Mouse (Mus musculus) forebrain, embryonic 15.5 days (tissue): ENCODE measurements at regions not wholly inside any gene's neighbourhood (a gene's known extent, or its start where the extent isn't known, plus 50 kb on each side); places are given as distances from the start of the nearest gene placed in this dataset.

Source experiments
- ATAC-seq: fragments of 200-750 bp; cut with Nextera tagmentation; replicated peaks from 2 replicates; pipeline ENCODE4 v1.8.0; 2017; ENCODE audit warnings: mild to moderate bottlenecking, moderate TSS enrichment, moderate library complexity
- H3K27ac ChIP-seq: fragments of 300-500 bp; sonication (generic); replicated peaks from 2 replicates; pipeline ENCODE4 v1.5.1; 2015; ENCODE audit warnings: mild to moderate bottlenecking, inconsistent platforms
- H3K27me3 ChIP-seq: fragments of 300-500 bp; sonication (generic); 2 replicates; pipeline ENCODE4 v1.6.1; 2015; ENCODE audit warnings: inconsistent platforms
- H3K36me3 ChIP-seq: fragments of 300-500 bp; sonication (generic); 2 replicates; pipeline ENCODE4 v1.6.1; 2015; ENCODE audit warnings: mild to moderate bottlenecking, inconsistent platforms
- H3K4me1 ChIP-seq: fragments of 300-500 bp; sonication (generic); 2 replicates; pipeline ENCODE4 v1.6.1; 2015; ENCODE audit warnings: inconsistent platforms
- H3K4me2 ChIP-seq: fragments of 300-500 bp; sonication (generic); replicated peaks from 2 replicates; pipeline ENCODE4 v1.6.1; 2015; ENCODE audit warnings: mild to moderate bottlenecking, inconsistent platforms
- H3K4me3 ChIP-seq: fragments of 300-500 bp; sonication (generic); 2 replicates; pipeline ENCODE4 v1.5.1; 2015; ENCODE audit warnings: mild to moderate bottlenecking, inconsistent platforms
- H3K9ac ChIP-seq: fragments of 300-500 bp; sonication (generic); replicated peaks from 2 replicates; pipeline ENCODE4 v1.6.1; 2015; ENCODE audit warnings: mild to moderate bottlenecking, inconsistent platforms
- H3K9me3 ChIP-seq: fragments of 300-500 bp; sonication (generic); 2 replicates; pipeline ENCODE4 v1.6.1; 2016; ENCODE audit warnings: inconsistent platforms
- WGBS: fragments of 180-500 bp; shearing (Covaris S2); methylation state at CpG from one replicate; pipeline ENCODE4 v1.1.7; 2015; ENCODE audit warnings: mixed read lengths; 5-methylcytosine and 5-hydroxymethylcytosine counted together

- Histone ChIP-seq H3K9me3 (no peaks in the 10 kb centered on the region), H3K4me3 (no peak overlapping the region), H3K9ac (no peak overlapping the region), H3K27ac (peak overlapping the region; percentile 31; the same call in 1 of the 2 replicates), H3K27me3 (no peaks in the 10 kb centered on the region), H3K36me3 (no peaks in the 10 kb centered on the region), H3K4me1 (peaks cover 49% of the 10 kb centered on the region), H3K4me2 (no peak overlapping the region)
- 48% methylated on average over 8 of the region's 8 CpGs for WGBS
- no peak for ATAC-seq
These were observed 54.4 kb downstream of the Irf2bpl start for GRCm38 (mm10) chr12:86830247-86830585.

DNA sequence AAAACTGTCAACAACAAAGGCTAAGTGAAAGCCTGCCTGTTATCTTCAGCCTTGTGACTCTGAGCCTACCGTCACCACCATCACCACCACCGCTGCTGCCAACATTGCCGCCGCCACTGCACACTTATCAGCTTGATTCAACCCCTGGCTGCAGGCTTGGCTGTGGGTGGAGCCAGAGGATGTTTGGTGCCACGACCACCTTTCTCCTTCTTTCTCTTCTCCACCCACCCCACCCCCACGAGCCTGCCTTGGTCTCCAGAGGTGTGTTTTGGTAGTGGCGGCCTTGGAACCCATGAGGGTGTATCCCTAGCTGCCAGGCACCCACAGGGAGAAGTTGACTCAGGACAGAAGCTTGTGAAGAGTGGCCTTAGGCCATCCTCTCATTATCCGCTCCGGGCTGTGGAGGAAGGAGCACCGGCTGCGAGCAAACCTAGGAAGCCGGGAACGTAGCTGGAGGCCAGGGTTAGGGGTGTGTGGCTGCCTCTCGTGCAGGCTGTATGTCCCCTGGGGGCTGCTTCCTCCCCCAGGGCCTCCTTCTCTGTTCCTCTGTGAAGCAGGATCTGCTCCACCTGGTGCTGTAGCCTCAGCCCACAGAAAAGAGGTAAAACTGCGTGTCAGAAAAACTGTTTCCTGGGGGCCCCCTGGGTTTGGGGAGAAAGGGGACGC lies 54.9 kb downstream of the Irf2bpl start:
- Histone ChIP-seq H3K4me3 (no peak overlapping the region), H3K27me3 (no peaks in the 10 kb centered on the region), H3K36me3 (no peaks in the 10 kb centered on the region), H3K9me3 (no peaks in the 10 kb centered on the region), H3K4me2 (no peak overlapping the region), H3K27ac (peak overlapping the region; percentile 17), H3K4me1 (peaks cover 54% of the 10 kb centered on the region), H3K9ac (no peak overlapping the region)
- 54% methylated on average over 16 of the region's 16 CpGs for WGBS
- no peak for ATAC-seq

- WGBS, result 80% methylated on average over 2 of the region's 2 CpGs
- H3K27ac ChIP-seq, result peak overlapping the region; percentile 61
- H3K27me3 ChIP-seq, result no peaks in the 10 kb centered on the region
- H3K4me3 ChIP-seq, result no peak overlapping the region
- H3K4me2 ChIP-seq, result no peak overlapping the region
- peaks cover 69% of the 10 kb centered on the region for H3K4me1 ChIP-seq
- no peak for ATAC-seq
- H3K36me3 ChIP-seq, result no peaks in the 10 kb centered on the region
- H3K9ac ChIP-seq, result no peak overlapping the region
- no peaks in the 10 kb centered on the region for H3K9me3 ChIP-seq
These were observed 57.4 kb downstream of the Irf2bpl start for GRCm38 (mm10) chr12:86827241-86827606.

DNA sequence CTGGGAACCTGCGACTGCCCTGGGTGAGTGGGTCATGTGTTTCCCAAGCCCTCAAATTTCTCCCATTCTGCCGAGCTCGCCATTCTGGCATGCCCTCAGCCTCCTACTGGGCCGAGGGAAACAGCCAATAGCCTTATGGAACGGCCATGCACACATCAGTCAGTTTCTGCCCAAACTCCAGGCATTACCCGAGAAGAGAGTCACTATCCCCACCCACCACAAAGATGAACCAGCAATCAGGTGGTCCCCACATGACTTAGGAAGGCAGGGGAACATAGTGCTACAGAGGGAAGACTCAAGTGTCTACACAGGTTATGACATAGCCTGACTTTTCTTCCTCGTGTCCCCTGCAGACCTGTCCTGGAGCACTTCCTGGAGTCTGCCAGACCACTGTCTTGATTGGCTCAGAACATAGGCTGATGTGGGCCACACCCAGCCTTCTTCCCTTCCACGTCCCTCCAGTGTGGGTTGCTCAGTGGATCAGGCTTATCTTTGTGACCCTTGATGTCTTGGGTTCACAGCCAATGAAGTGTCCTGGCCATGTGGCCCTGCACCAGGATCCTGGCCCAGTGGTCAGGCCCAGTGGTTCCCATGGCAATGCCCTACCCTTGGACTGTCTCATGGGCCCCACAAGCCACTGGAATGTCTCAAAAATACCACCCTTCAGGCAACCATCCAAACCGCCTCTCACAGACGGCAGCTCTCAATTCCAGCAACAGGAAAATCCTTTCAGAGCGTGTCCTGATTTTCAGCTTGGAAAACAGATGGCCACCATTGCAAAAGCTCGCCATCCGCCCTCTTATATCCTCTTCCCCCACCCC lies 58.0 kb downstream of the Irf2bpl start:
- 44% methylated on average over 13 of the region's 13 CpGs for WGBS
- Histone ChIP-seq H3K4me2 (no peak overlapping the region), H3K36me3 (no peaks in the 10 kb centered on the region), H3K27ac (peak overlapping the region; percentile 61), H3K27me3 (no peaks in the 10 kb centered on the region), H3K4me1 (peaks cover 67% of the 10 kb centered on the region), H3K9ac (no peak overlapping the region), H3K4me3 (no peak overlapping the region), H3K9me3 (no peaks in the 10 kb centered on the region)
- no peak for ATAC-seq

DNA sequence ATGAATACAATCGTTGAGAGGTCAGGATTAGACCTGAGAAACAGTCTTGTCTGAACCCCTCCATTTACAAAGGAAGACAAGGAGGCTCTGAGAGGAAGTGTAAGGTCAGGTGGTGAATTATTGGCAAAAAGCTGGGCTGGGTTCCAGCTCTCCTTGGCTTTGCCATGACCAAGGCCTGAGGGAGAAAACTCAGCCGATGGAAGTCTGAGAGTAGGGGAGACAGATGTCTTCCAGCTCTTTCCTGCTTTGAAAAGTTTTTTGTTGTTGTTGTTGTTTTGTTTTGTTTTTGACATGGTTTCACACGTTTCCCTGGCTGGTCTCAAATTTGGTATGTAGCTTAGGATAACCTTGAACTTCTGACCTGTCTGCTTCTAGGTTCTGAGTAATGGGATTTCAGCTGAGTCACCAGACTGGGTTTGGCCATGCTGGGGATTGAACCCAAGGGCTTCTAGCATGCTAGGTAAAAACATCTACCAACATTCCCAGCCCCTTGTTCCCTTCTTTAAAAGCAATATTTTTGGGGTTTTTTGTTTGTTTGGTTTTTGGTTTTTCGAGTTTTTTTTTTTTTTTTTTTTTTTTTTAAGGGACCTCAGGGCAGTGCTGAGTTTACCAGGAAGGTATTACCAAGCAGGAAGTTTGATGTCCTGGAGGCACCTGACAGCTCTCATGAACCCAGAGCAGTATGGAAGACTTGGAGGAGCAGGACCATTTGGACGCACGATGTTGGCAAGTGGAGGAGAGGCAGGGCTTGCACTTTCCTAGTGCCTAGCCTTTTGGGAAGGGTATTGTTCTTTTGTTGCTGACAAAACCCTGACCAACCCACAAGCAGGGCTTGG lies 58.8 kb downstream of the Irf2bpl start:
- H3K27me3 ChIP-seq, result no peaks in the 10 kb centered on the region
- WGBS, result 30% methylated on average over 6 of the region's 6 CpGs
- no peak overlapping the region for H3K9ac ChIP-seq
- H3K36me3 ChIP-seq, result no peaks in the 10 kb centered on the region
- H3K27ac ChIP-seq, result peak overlapping the region; percentile 97
- no peak overlapping the region for H3K4me3 ChIP-seq
- H3K4me2 ChIP-seq, result no peak overlapping the region
- ATAC-seq, result no peak
- no peaks in the 10 kb centered on the region for H3K9me3 ChIP-seq
- H3K4me1 ChIP-seq, result peaks cover 70% of the 10 kb centered on the region

GRCm38 (mm10) chr12:86824860-86825583 lies 59.6 kb downstream of the Irf2bpl start:
- WGBS, result 2% methylated on average over 14 of the region's 14 CpGs
- H3K27me3 ChIP-seq, result no peaks in the 10 kb centered on the region
- H3K4me3 ChIP-seq, result no peak overlapping the region
- H3K27ac ChIP-seq, result peak overlapping the region; percentile 97
- no peaks in the 10 kb centered on the region for H3K9me3 ChIP-seq
- peak; percentile 37 for ATAC-seq
- peak overlapping the region; percentile 34 for H3K9ac ChIP-seq
- peaks cover 64% of the 10 kb centered on the region for H3K4me1 ChIP-seq
- H3K36me3 ChIP-seq, result no peaks in the 10 kb centered on the region
- peak overlapping the region; percentile 37 for H3K4me2 ChIP-seq

GRCm38 (mm10) chr12:86823855-86824589 lies 60.6 kb downstream of the Irf2bpl start:
- Histone ChIP-seq H3K9ac (peak overlapping the region; percentile 34), H3K27me3 (no peaks in the 10 kb centered on the region), H3K9me3 (no peaks in the 10 kb centered on the region), H3K4me2 (peak overlapping the region; percentile 37), H3K27ac (peak overlapping the region; percentile 97), H3K36me3 (no peaks in the 10 kb centered on the region), H3K4me3 (peak overlapping the region; percentile 15), H3K4me1 (peaks cover 59% of the 10 kb centered on the region)
- peak; percentile 94 for ATAC-seq
- WGBS, result under 1% methylated on average over 28 of the region's 29 CpGs

DNA sequence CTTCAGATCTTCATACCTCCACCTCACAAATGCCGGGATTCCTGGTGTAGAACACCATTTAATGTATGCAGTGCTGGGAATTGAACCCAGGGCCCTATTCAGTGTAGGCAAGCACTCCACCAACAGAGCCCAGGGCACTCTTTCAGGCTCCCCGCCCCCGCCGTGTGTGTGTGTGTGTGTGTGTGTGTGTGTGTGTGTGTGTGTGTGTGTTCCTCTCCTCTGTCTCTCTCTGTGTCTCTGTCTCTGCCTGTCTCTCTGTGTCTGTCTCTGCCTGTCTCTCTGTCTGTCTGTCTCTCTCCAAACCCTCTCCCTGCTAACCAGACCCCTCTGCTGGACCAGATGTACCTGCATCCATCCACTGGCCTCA lies 61.1 kb downstream of the Irf2bpl start:
- peak overlapping the region; percentile 15 for H3K4me3 ChIP-seq
- H3K9me3 ChIP-seq, result no peaks in the 10 kb centered on the region
- H3K36me3 ChIP-seq, result no peaks in the 10 kb centered on the region
- peak overlapping the region; percentile 37 for H3K4me2 ChIP-seq
- peak overlapping the region; percentile 34 for H3K9ac ChIP-seq
- ATAC-seq, result peak; percentile 10; the same call in 1 of the 2 replicates
- H3K4me1 ChIP-seq, result peaks cover 59% of the 10 kb centered on the region
- H3K27me3 ChIP-seq, result no peaks in the 10 kb centered on the region
- WGBS, result 7% methylated on average over 4 of the region's 4 CpGs
- peak overlapping the region; percentile 97 for H3K27ac ChIP-seq

- H3K27me3 ChIP-seq, result no peaks in the 10 kb centered on the region
- H3K9ac ChIP-seq, result no peak overlapping the region
- no peaks in the 10 kb centered on the region for H3K9me3 ChIP-seq
- peak overlapping the region; percentile 66 for H3K27ac ChIP-seq
- 46% methylated on average over 6 of the region's 6 CpGs for WGBS
- H3K4me1 ChIP-seq, result peaks cover 69% of the 10 kb centered on the region
- no peak overlapping the region for H3K4me3 ChIP-seq
- H3K36me3 ChIP-seq, result no peaks in the 10 kb centered on the region
- H3K4me2 ChIP-seq, result no peak overlapping the region
- ATAC-seq, result no peak
These were observed 63.4 kb downstream of the Irf2bpl start for GRCm38 (mm10) chr12:86821183-86821582.

- H3K4me1 ChIP-seq, result peaks cover 70% of the 10 kb centered on the region
These were observed 65.0 kb downstream of the Irf2bpl start for GRCm38 (mm10) chr12:86819568-86819967.

DNA sequence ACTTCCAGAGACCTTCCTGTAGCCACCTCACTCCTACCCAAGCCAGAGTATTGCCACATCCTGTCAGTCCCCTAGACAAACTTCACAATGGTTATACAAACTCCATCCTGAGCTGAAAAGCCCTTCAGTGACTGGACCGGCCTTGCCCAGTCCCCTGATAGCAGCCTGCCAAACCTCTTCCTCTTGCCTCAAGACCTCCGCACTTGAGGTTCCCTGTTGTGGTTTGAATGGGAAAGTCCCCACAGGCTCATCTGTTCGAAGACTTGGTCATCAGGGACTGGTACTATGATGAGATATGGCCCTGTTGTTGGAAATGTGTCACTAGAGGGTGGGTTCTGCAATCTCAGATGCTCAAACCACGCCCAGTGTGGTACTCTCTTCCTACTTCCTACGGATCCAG lies 65.4 kb downstream of the Irf2bpl start:
- 96% methylated on average over 5 of the region's 5 CpGs for whole genome bisulfite sequencing
- Histone ChIP-seq H3K9me3 (no peaks in the 10 kb centered on the region), H3K27ac (no peak overlapping the region), H3K9ac (no peak overlapping the region), H3K4me3 (no peak overlapping the region), H3K27me3 (no peaks in the 10 kb centered on the region), H3K36me3 (no peaks in the 10 kb centered on the region), H3K4me1 (peaks cover 70% of the 10 kb centered on the region), H3K4me2 (no peak overlapping the region)
- no peak for ATAC-seq

More at GRCm38 (mm10) chr12:86819568-86819967, 65.0 kb downstream of the Irf2bpl start:
- 93% methylated on average over 6 of the region's 6 CpGs for WGBS
- H3K9me3 ChIP-seq, result no peaks in the 10 kb centered on the region
- H3K4me2 ChIP-seq, result no peak overlapping the region
- H3K27ac ChIP-seq, result no peak overlapping the region
- H3K36me3 ChIP-seq, result no peaks in the 10 kb centered on the region
- no peak overlapping the region for H3K4me3 ChIP-seq
- no peak overlapping the region for H3K9ac ChIP-seq
- no peaks in the 10 kb centered on the region for H3K27me3 ChIP-seq
- ATAC-seq, result no peak
